25 mouse cellular contexts compared by ENCODE assay signal in genomic region chr14:56168009-56168408, GRCm38 (mm10). TPM values are rescaled to one million over a fixed set of nuclear protein-coding genes. Genes with fewer than 3 reads are reported as not detected.
A peak's percentile ranks its signal among the peaks of the same experiment; 100 is the strongest.
DNase-seq lines count a peak whose midpoint lies in the region.
"Had no signal": no experiment of that assay in that cellular context is flagged by ENCODE, and none has a peak within 500 bp of the region (broad histone marks: within the 10 kb centered on the region; RNA-seq: fewer than 3 reads in every experiment).

No protein-coding gene starts in this region.

- peak; percentile 1 to 6 for DNase-seq in heart, adult 9 months (ENCODE audit: low spot score in 2 of 2)
- no peak for DNase-seq in heart, postnatal 25 days (ENCODE audit: low spot score)
- DNase-seq in right cerebral cortex, adult 18-20 months, result peak; percentile 60
- no peak for DNase-seq in right cerebral cortex, postnatal 4 days
- peak; percentile 79 for DNase-seq in brain, adult 2 months (ENCODE audit: low read depth, low spot score)
- DNase-seq in left cerebral cortex, postnatal 25 days (ENCODE audit: low spot score in 2 of 2), result peak; percentile 33 to 84
- no peak for DNase-seq in thymus, postnatal 10 days (ENCODE audit: low spot score in 2 of 2)
- DNase-seq in testis, postnatal 10 days (ENCODE audit: low spot score), result no peak
- DNase-seq: adrenal gland, adult 2 months; B cell, adult 2 months; cerebellum, adult 11-12 months; cerebellum, adult 9-11 months; embryo, embryonic 11 days; heart, adult 2 months; heart, postnatal 10 days; kidney, adult 2 months; kidney, postnatal 4 days; liver, embryonic 13.5 days; lung, adult 18-20 months had no signal

- intact Hi-C loops in heart, postnatal 25 days (cut with DNase I), result no loop called here
- intact Hi-C loops in left cerebral cortex, postnatal 25 days (cut with DNase I), result no loop called here

RNA-seq across cellular contexts. Expression of gene Gzmn, which starts 6.4 kb away (rescaled TPM):
- total RNA-seq in heart, postnatal 25 days (2021), result not detected
- not detected for total RNA-seq in left cerebral cortex, postnatal 25 days (2021)
- total RNA-seq: adrenal gland, adult 2 months; adrenal gland, postnatal 4 days; CH12.LX; gastrocnemius, adult 8-10 months; heart, adult 2 months; heart, postnatal 10 days; midbrain, postnatal 0 days had no signal

RNA-seq across cellular contexts. Expression of gene Gzmg, which starts 8.6 kb away (rescaled TPM):
- not detected for total RNA-seq in heart, postnatal 25 days (2021)
- not detected for total RNA-seq in left cerebral cortex, postnatal 25 days (2021)
- total RNA-seq: adrenal gland, adult 2 months; adrenal gland, postnatal 4 days; CH12.LX; ES-E14; gastrocnemius, adult 8-10 months; gastrocnemius, postnatal 4 days; heart, adult 2 months; heart, postnatal 10 days; midbrain, postnatal 0 days had no signal

RNA-seq across cellular contexts. Expression of gene Gzmd, which starts 35.6 kb away (rescaled TPM):
- not detected for total RNA-seq in heart, postnatal 25 days (2021)
- total RNA-seq in left cerebral cortex, postnatal 25 days (2021), result not detected
- total RNA-seq: adrenal gland, adult 2 months; adrenal gland, postnatal 4 days; CH12.LX; gastrocnemius, adult 8-10 months; gastrocnemius, postnatal 4 days; heart, adult 2 months; heart, postnatal 10 days; midbrain, postnatal 0 days had no signal

RNA-seq across cellular contexts. Expression of gene Gzmf, which starts 43.2 kb away (rescaled TPM):
- total RNA-seq in heart, postnatal 25 days (2021), result not detected
- not detected for total RNA-seq in left cerebral cortex, postnatal 25 days (2021)
- total RNA-seq: adrenal gland, adult 2 months; adrenal gland, postnatal 4 days; CH12.LX; ES-E14; gastrocnemius, adult 8-10 months; gastrocnemius, postnatal 4 days; heart, adult 2 months; heart, postnatal 10 days; midbrain, postnatal 0 days had no signal

RNA-seq across cellular contexts. Expression of gene Gzme, which starts 47.6 kb away (rescaled TPM):
- not detected for total RNA-seq in heart, postnatal 25 days (2021)
- not detected for total RNA-seq in left cerebral cortex, postnatal 25 days (2021)
- total RNA-seq: adrenal gland, adult 2 months; adrenal gland, postnatal 4 days; CH12.LX; gastrocnemius, adult 8-10 months; gastrocnemius, postnatal 4 days; heart, adult 2 months; heart, postnatal 10 days; midbrain, postnatal 0 days had no signal

Comparison
In these comparisons a context has a peak if more than half of its experiments do, and no peak if none do; other contexts are left out.
1. DNase-seq: peak in heart, adult 9 months (2 of 2), right cerebral cortex, adult 18-20 months (single experiment), brain, adult 2 months (single experiment) and left cerebral cortex, postnatal 25 days (2 of 2); none in heart, postnatal 25 days (single experiment), right cerebral cortex, postnatal 4 days (single experiment), thymus, postnatal 10 days (0 of 2) and testis, postnatal 10 days (single experiment).